Mouse (Mus musculus): ENCODE measurements at regions not wholly inside any gene's neighbourhood (a gene's known extent, or its start where the extent isn't known, plus 50 kb on each side); places are given as distances from the start of the nearest gene placed in this dataset.
A peak's percentile ranks its signal among the peaks of the same experiment; 100 is the strongest.
"Not testable (repeated sequence)": the region's sequence is repeated elsewhere in the genome, so short reads cannot be mapped to it uniquely, and the experiment has no call there.

GRCm38 (mm10) chr6:3201507-3201906 is 197.9 kb downstream of the Samd9l start:
- DNase-seq (ENCODE audit: low read depth): not testable (repeated sequence)

GRCm38 (mm10) chr6:3201107-3201506 is 198.3 kb downstream of the Samd9l start:
- DNase-seq (ENCODE audit: low read depth): no peak

- DNase-seq (ENCODE audit: low read depth): not testable (repeated sequence)
Measured at GRCm38 (mm10) chr6:3200586-3200985, 198.8 kb downstream of the Samd9l start.

- DNase-seq (ENCODE audit: low read depth): not testable (repeated sequence)
Measured at GRCm38 (mm10) chr6:3192424-3192820, 206.9 kb downstream of the Samd9l start.

- not testable (repeated sequence) for DNase-seq (ENCODE audit: low read depth)
Measured at GRCm38 (mm10) chr6:3191695-3192423, 207.5 kb downstream of the Samd9l start.

- peak; percentile 39 for DNase-seq (ENCODE audit: low read depth)
Measured at GRCm38 (mm10) chr6:3183819-3184199, 215.6 kb downstream of the Samd9l start.

- peak; percentile 48 for DNase-seq (ENCODE audit: low read depth)
Measured at GRCm38 (mm10) chr6:3182889-3183818, 216.2 kb downstream of the Samd9l start.

- DNase-seq (ENCODE audit: low read depth): not testable (repeated sequence)
Measured at GRCm38 (mm10) chr6:3182424-3182841, 216.9 kb downstream of the Samd9l start.

GRCm38 (mm10) chr6:3179603-3180348 is 219.6 kb downstream of the Samd9l start:
- DNase-seq (ENCODE audit: low read depth): not testable (repeated sequence)

GRCm38 (mm10) chr6:3169479-3169878 is 229.9 kb downstream of the Samd9l start:
- DNase-seq (ENCODE audit: low read depth): not testable (repeated sequence)

GRCm38 (mm10) chr6:3166149-3166548 is 233.2 kb downstream of the Samd9l start:
- not testable (repeated sequence) for DNase-seq (ENCODE audit: low read depth)

- not testable (repeated sequence) for DNase-seq (ENCODE audit: low read depth)
Measured at GRCm38 (mm10) chr6:3151901-3152300, 247.5 kb downstream of the Samd9l start.

GRCm38 (mm10) chr6:3137823-3138222 is 261.5 kb downstream of the Samd9l start:
- not testable (repeated sequence) for DNase-seq (ENCODE audit: low read depth)

GRCm38 (mm10) chr6:3133763-3134162 is 265.6 kb downstream of the Samd9l start:
- not testable (repeated sequence) for DNase-seq (ENCODE audit: low read depth)

GRCm38 (mm10) chr6:3116296-3116695 is 283.1 kb downstream of the Samd9l start:
- not testable (repeated sequence) for DNase-seq (ENCODE audit: low read depth)

Measured in c-Kit-positive CD71-positive TER-119-negative erythroid progenitor cells, embryonic 14.5 days (primary cell).